Mouse (Mus musculus) frontal cortex, postnatal 10 days (tissue): ENCODE results near the gene Lamb3.

Experiments
- DNase-seq, 2 experiments: peaks; one replicate each; pipeline ENCODE4 v3.0.0; 2022; ENCODE audit warnings: low spot score in 2 of 2, mixed read lengths in 1 of 2

Lamb3 gene

GRCm38 (mm10) chr1:193382435-193382834 is 174.9 kb downstream of the Lamb3 start:
- DNase-seq, result no peak

- no peak for DNase-seq
These were observed 175.5 kb downstream of the Lamb3 start for GRCm38 (mm10) chr1:193382841-193383462.

GRCm38 (mm10) chr1:193386136-193386535 is 178.6 kb downstream of the Lamb3 start:
- DNase-seq, result peak; percentile 47 to 78

GRCm38 (mm10) chr1:193387241-193387640 is 179.7 kb downstream of the Lamb3 start:
- no peak for DNase-seq

- no peak for DNase-seq
These were observed 182.0 kb downstream of the Lamb3 start for GRCm38 (mm10) chr1:193389505-193389904.

GRCm38 (mm10) chr1:193390004-193390403 is 182.5 kb downstream of the Lamb3 start:
- DNase-seq, result no peak

- DNase-seq, result no peak
These were observed 184.8 kb downstream of the Lamb3 start for GRCm38 (mm10) chr1:193392266-193392665.
